Mouse (Mus musculus) forebrain, embryonic 11.5 days (tissue): ENCODE data around the gene Lmo1. TPM values are rescaled to one million over a fixed set of nuclear protein-coding genes. Genes with fewer than 3 reads are reported as not detected.
A peak's percentile ranks its signal among the peaks of the same experiment; 100 is the strongest.

ENCODE experiments used
- ATAC-seq: fragments of 200-750 bp; cut with Nextera tagmentation; replicated peaks from 2 replicates; pipeline ENCODE4 v1.8.0; 2017; ENCODE audit warnings: moderate TSS enrichment; ENCODE audit not compliant: low FRiP score
- DNase-seq: peaks from one replicate; pipeline ENCODE4 v3.0.0-alpha.2; 2017; ENCODE audit warnings: low spot score
- H3K27ac ChIP-seq: fragments of 300-500 bp; sonication (generic); 2 replicates; pipeline ENCODE4 v1.5.1; 2014; ENCODE audit warnings: low read depth, low read length
- H3K27me3 ChIP-seq: fragments of 300-500 bp; sonication (generic); 2 replicates; pipeline ENCODE4 v1.6.1; 2014; ENCODE audit warnings: mild to moderate bottlenecking, low read length, mixed read lengths; ENCODE audit not compliant: control insufficient read depth, insufficient read depth
- H3K36me3 ChIP-seq: fragments of 300-500 bp; sonication (generic); 2 replicates; pipeline ENCODE4 v1.6.1; 2014; ENCODE audit warnings: mild to moderate bottlenecking, low read length, moderate library complexity, mixed read lengths; ENCODE audit not compliant: control insufficient read depth, insufficient read depth
- H3K4me1 ChIP-seq: fragments of 300-500 bp; sonication (generic); replicated peaks from 2 replicates; pipeline ENCODE4 v1.6.1; 2014; ENCODE audit warnings: low read length, mixed read lengths; ENCODE audit not compliant: control insufficient read depth, insufficient read depth
- H3K4me2 ChIP-seq: fragments of 300-500 bp; sonication (generic); 2 replicates; pipeline ENCODE4 v1.6.1; 2014; ENCODE audit warnings: low read depth, mild to moderate bottlenecking, low read length, moderate library complexity, mixed read lengths; ENCODE audit not compliant: severe bottlenecking
- H3K4me3 ChIP-seq: fragments of 300-500 bp; sonication (generic); 2 replicates; pipeline ENCODE4 v1.5.1; 2014; ENCODE audit warnings: low read depth, low read length
- H3K9ac ChIP-seq: fragments of 300-500 bp; sonication (generic); 2 replicates; pipeline ENCODE4 v1.6.1; 2014; ENCODE audit warnings: low read length
- H3K9me3 ChIP-seq: fragments of 300-500 bp; sonication (generic); 2 replicates; pipeline ENCODE4 v1.6.1; 2016; ENCODE audit warnings: low read length, mixed read lengths; ENCODE audit not compliant: control insufficient read depth
- WGBS: fragments of 180-500 bp; shearing (Covaris S2); extraction: QIAGEN DNeasy Blood & Tissue Kit; methylation state at CpG from one replicate; pipeline ENCODE4 v1.1.7; 2014; 5-methylcytosine and 5-hydroxymethylcytosine counted together
- polyA plus RNA-seq: library from polyadenylated mRNA; unstranded; fragments of >200 nt; fragmentation: Nextera tagmentation; extraction: Ambion mirVana; gene quantifications from 2 replicates; pipeline ENCODE4 v1.2.1, GENCODE M21; 2014

Gene Lmo1
- polyA plus RNA-seq, 1 experiment from 2014 or later, result 114 TPM

DNA sequence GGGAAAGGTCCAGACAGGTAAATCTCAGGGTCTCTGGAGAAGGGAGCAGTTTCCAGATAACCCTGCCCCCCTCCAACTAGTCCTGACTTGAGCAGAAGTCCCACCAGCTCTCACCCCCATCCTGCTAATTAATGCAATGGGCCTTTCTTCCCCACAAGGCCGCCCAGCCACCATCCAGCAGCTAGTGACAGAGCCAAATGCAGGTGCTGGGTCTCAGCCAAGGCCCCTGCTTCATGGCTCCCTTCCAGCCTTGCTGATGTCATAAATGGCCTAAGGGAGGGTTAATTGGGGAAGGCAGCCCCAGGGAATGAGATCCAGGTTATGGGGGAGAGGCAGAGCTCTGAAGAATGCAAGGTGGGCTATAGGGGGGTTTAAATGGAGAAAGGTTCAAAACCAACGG lies 32.4 kb downstream of the Lmo1 start:
- no peak for ATAC-seq
- Histone ChIP-seq H3K4me2 (no peak overlapping the region), H3K27me3 (peaks cover 12% of the 10 kb centered on the region), H3K4me3 (no peak overlapping the region), H3K4me1 (peaks cover 9% of the 10 kb centered on the region; the same call in 1 of the 2 replicates), H3K9ac (no peak overlapping the region), H3K9me3 (no peaks in the 10 kb centered on the region), H3K36me3 (no peaks in the 10 kb centered on the region; the same call in 1 of the 2 replicates), H3K27ac (no peak overlapping the region)
- DNase-seq, result no peak
- WGBS, result 56% methylated on average over 2 of the region's 2 CpGs

DNA sequence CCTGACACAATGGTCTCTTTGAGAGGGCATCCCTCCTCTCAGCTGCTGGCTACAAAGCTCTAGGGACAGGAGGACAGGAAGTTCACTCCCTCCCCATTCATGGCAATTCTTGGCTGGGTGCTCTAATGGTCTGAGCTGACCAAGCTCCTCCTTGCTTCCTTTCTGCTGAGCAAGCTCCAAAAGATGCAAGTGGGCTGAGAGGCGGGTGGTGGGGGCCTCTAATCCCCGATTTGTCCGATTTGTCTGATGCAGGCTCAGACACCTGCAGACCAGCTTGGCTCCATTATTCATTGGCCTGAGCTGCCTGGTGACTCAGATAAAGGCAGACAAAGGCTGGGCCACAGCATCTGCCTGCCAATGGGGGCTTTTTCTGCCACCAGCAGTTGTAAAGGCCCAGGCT lies 33.3 kb downstream of the Lmo1 start:
- H3K4me2 ChIP-seq, result no peak overlapping the region
- DNase-seq (no peak), ATAC-seq (no peak)
- H3K36me3 ChIP-seq, result no peaks in the 10 kb centered on the region; the same call in 1 of the 2 replicates
- peaks cover 12% of the 10 kb centered on the region for H3K27me3 ChIP-seq
- 9% methylated on average over 3 of the region's 3 CpGs for WGBS
- H3K27ac ChIP-seq, result no peak overlapping the region
- H3K9ac ChIP-seq, result no peak overlapping the region
- peaks cover 9% of the 10 kb centered on the region; the same call in 1 of the 2 replicates for H3K4me1 ChIP-seq
- H3K9me3 ChIP-seq, result no peaks in the 10 kb centered on the region
- no peak overlapping the region for H3K4me3 ChIP-seq

DNA sequence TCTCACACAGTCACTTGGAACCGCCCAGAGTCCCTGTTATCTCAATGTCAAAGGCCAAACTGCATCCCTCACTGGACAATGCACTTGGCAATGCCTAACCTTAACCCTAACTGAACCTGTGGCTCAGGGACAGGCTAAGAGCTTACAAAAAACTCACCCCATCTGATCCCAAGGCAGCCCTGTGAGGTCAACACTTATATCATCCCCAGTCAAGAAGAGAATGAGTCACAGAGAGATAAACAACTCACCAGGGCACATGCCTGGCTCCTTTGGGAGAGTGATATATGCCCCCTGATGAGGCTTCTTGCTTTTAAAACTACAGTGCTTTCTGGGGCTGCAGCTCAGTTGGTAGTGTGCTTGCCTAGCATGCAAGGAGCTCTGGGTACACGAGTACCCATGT lies 34.0 kb downstream of the Lmo1 start:
- no peak for DNase-seq
- no peak for ATAC-seq
- Histone ChIP-seq H3K4me1 (peaks cover 8% of the 10 kb centered on the region; the same call in 1 of the 2 replicates), H3K36me3 (no peaks in the 10 kb centered on the region; the same call in 1 of the 2 replicates), H3K4me2 (no peak overlapping the region), H3K9ac (no peak overlapping the region), H3K4me3 (no peak overlapping the region), H3K9me3 (no peaks in the 10 kb centered on the region), H3K27ac (no peak overlapping the region), H3K27me3 (peaks cover 12% of the 10 kb centered on the region)
- 79% methylated on average over 2 of the region's 2 CpGs for WGBS

DNA sequence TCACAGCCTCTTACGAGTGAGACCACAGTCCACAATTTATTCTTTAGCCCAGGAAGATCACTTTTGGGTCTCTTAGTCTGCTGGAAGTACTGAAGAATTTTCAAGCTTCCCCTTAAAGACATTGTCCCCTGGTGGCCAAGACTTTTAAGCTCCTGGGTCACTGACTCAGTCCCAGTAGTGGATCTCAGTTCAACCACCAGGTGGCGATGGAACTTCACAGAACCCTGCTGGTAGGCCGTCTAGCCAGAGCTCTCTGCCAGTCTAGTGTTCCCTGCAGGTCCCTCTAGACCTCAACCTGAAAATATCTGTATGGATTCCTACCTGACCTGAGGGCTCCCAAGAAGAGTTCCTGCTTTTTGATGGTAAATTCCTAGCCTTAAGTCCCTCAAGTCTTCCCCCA lies 35.6 kb downstream of the Lmo1 start:
- peak; percentile 77 for ATAC-seq
- peak; percentile 92 for DNase-seq
- H3K4me1 ChIP-seq, result peaks cover 7% of the 10 kb centered on the region; the same call in 1 of the 2 replicates
- no peak overlapping the region for H3K4me3 ChIP-seq
- H3K4me2 ChIP-seq, result no peak overlapping the region
- no peak overlapping the region for H3K27ac ChIP-seq
- 9% methylated on average over 3 of the region's 3 CpGs for WGBS
- H3K9ac ChIP-seq, result no peak overlapping the region
- H3K9me3 ChIP-seq, result no peaks in the 10 kb centered on the region
- H3K36me3 ChIP-seq, result no peaks in the 10 kb centered on the region; the same call in 1 of the 2 replicates
- H3K27me3 ChIP-seq, result peaks cover 12% of the 10 kb centered on the region

DNA sequence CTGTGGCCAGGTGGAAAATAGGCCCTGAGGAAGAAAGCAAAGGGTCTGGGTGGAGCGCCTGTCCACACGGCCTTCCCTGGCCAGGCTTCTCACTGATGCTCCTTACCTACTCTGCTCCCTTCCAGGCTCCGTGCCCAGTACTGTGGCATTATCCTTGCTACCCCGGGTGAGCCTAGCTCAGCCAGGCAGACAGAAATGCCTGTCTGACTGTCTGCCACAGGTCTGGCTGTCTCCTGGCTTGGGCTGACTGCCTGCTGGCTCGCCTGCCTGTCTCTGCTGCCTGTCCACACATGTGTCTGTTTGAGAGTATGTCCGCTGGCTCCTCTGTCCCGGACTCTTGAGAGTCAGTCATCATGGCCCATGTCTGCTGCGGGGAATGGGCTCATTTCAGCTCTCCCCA lies 37.6 kb downstream of the Lmo1 start:
- Histone ChIP-seq H3K27me3 (peaks cover 12% of the 10 kb centered on the region), H3K4me3 (no peak overlapping the region), H3K4me1 (peaks cover 6% of the 10 kb centered on the region; the same call in 1 of the 2 replicates), H3K36me3 (no peaks in the 10 kb centered on the region; the same call in 1 of the 2 replicates), H3K27ac (no peak overlapping the region), H3K4me2 (no peak overlapping the region), H3K9me3 (no peaks in the 10 kb centered on the region), H3K9ac (no peak overlapping the region)
- no peak for ATAC-seq
- DNase-seq, result no peak
- WGBS, result 92% methylated on average over 8 of the region's 8 CpGs

DNA sequence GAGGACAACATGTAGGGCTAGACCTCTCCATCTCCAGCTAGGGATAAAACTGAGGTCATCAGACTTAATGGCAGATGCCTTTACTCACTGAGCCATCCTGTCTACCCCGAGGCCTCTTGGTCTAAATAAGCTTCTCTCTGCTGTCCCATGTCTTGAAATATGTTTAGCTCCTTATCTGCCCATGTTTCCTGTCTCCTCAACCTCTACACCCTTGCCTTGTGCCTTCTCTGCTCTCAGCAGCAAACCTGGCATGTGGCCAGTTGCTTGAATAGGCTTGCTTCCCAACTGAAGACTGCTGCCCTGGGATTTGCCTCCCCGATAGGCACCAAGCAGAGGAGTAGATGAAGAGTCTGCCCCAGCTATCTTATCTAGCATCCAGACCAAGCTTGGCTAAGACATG lies 43.4 kb downstream of the Lmo1 start:
- Histone ChIP-seq H3K4me1 (no peaks in the 10 kb centered on the region), H3K27me3 (no peaks in the 10 kb centered on the region; the same call in 1 of the 2 replicates), H3K4me2 (no peak overlapping the region), H3K27ac (no peak overlapping the region), H3K9ac (no peak overlapping the region), H3K9me3 (no peaks in the 10 kb centered on the region), H3K36me3 (no peaks in the 10 kb centered on the region), H3K4me3 (no peak overlapping the region)
- ATAC-seq (no peak), DNase-seq (no peak)
- WGBS, result 87% methylated on average over 2 of the region's 2 CpGs

DNA sequence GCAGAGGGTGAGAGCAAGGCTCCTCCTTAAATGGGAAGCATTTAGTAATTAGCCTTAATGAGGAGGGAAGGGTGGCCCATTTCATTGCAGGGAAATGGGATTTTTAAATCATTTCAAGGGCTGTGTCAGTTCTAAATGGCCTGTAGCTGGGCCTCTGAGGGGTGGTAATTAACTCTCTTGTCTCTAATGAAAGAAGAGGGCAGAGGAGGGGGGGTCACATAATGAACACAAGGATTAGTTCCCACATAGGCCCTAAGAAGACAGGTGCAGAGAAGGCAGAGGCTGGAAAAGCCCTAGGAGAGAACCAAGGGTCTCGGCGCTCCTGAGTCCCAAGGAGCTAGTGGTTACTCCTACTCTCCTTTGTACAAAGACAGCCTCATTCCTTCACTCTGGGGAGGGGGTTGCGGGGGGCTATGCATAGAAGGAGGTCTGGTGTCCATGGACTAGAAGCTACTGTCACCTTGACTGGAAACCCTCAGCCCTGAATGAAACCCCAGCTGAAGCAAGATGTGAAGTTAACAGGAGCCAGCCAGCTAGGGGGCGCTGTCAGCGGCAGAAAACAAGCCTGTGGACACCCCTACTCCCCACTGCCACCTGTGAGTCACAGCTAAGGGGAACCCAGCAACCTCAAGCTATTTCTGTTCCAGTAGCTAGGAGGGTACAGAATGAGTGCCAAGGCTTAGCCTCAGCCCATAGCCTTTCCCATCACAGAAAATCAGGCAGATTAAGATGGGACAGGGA lies 44.9 kb downstream of the Lmo1 start:
- ATAC-seq (peak; percentile 65), DNase-seq (no peak)
- Histone ChIP-seq H3K4me3 (no peak overlapping the region), H3K9me3 (no peaks in the 10 kb centered on the region), H3K9ac (no peak overlapping the region), H3K4me1 (no peaks in the 10 kb centered on the region), H3K4me2 (no peak overlapping the region), H3K27me3 (no peaks in the 10 kb centered on the region; the same call in 1 of the 2 replicates), H3K36me3 (no peaks in the 10 kb centered on the region), H3K27ac (no peak overlapping the region)
- 65% methylated on average over 5 of the region's 5 CpGs for WGBS

DNA sequence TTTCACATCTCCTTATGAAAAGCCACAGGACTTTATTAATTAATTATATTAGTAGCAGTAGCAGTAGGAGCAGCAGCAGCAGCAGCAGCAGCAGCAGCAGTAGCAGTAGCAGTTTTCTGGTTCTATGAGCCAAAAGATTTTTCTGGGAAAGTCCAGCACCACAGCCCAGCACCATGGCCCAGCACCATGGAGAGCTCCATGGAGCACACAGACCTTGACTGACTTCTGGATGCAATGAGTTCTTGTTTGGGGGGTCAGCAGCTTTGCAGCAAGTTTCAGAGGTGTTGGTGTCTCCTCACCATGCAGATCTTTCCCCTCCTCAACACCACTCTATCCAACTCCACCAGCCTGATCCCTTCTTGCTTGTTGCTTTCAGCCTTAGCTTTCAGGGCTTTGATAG lies 45.6 kb downstream of the Lmo1 start:
- DNase-seq, result no peak

DNA sequence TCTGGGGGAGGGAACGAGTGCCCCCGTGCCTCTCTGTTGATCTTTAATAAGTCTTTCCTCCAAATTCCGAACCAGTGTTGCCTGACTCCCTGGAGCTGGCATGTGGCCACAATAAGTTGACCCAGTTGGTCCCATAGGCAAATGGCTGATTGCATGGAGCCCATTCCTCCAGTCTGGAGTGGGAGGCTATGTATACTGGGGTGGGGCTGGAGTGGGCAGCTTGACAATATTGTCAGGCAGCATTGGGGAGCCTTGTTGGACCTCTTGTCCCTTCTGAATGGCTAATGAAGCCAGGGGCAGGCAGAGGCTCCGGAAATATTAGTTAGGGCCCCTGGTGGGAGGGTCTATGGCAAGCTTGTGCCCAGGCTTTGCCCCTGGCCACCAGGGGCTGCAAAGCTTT lies 59.1 kb downstream of the Lmo1 start:
- Histone ChIP-seq H3K9me3 (no peaks in the 10 kb centered on the region), H3K4me3 (no peak overlapping the region), H3K27ac (peak overlapping the region; percentile 86), H3K4me1 (peaks cover 13% of the 10 kb centered on the region), H3K27me3 (peaks cover 10% of the 10 kb centered on the region; the same call in 1 of the 2 replicates), H3K4me2 (peak overlapping the region; percentile 20; the same call in 1 of the 2 replicates), H3K9ac (no peak overlapping the region), H3K36me3 (no peaks in the 10 kb centered on the region)
- WGBS, result 41% methylated on average over 4 of the region's 4 CpGs
- ATAC-seq (peak; percentile 35), DNase-seq (no peak)

More for the DNA sequence above, 45.6 kb downstream of the Lmo1 start:
- H3K36me3 ChIP-seq, result no peaks in the 10 kb centered on the region
- H3K9ac ChIP-seq, result no peak overlapping the region
- H3K4me1 ChIP-seq, result no peaks in the 10 kb centered on the region
- H3K4me3 ChIP-seq, result no peak overlapping the region
- H3K27me3 ChIP-seq, result no peaks in the 10 kb centered on the region; the same call in 1 of the 2 replicates
- H3K27ac ChIP-seq, result no peak overlapping the region
- H3K9me3 ChIP-seq, result no peaks in the 10 kb centered on the region
- no peak overlapping the region for H3K4me2 ChIP-seq
- ATAC-seq, result no peak
